Mouse (Mus musculus) T-helper 2 cell (primary cell): Measurements from ENCODE around the gene Arfgap2.

Experiments used
- in situ Hi-C: fragments of 300-600 bp; cut with MboI, MseI; formaldehyde crosslinking; loops from one replicate; pipeline ENCODE4 v1.15.1; 2025; ENCODE audit warnings: high pct_unique_total_duplicates

Arfgap2 gene

GRCm38 (mm10) chr2:91305926-91306325 lies 41.2 kb downstream of the Arfgap2 start:
- in situ Hi-C loops = no loop called here

DNA sequence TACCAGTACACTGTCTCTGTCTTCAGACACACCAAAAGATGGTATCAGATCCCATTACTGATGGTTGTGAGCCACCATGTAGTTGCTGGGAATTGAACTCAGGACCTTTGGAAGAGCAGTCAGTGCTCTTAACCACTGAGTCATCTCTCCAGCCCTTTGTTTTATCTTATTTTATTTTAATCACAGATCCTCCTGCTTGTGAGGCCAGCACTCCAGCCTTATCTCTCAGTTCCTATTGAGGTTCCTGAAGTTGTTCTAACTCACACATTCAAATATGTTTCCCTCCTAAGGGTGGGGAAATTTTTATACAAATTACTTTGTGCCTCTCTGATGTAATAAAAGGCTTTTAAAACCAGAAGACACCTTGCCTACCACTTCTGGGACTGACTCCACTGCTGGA lies 41.8 kb downstream of the Arfgap2 start:
- in situ Hi-C loops = no loop called here

GRCm38 (mm10) chr2:91308680-91309079 lies 43.9 kb downstream of the Arfgap2 start:
- in situ Hi-C loops = no loop called here

DNA sequence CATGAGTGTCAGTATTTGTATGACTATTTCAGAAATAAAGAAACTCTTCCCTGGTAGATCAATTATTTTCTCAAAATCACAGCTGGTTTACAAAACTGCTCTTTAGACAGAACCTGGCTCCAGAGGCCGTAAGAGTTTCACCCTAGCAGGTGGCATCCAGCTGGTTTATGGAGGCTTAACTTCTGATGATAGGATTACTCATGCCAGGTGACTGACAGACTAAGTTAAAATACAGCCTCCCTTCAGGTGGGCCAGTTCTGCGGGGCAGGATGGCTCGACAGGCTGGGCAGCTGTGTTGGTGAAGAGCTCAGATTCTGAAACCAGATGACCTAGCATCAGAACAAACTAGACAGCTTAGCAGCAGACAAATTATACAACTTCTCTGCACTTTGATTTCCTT lies 44.8 kb downstream of the Arfgap2 start:
- in situ Hi-C loops = no loop called here

DNA sequence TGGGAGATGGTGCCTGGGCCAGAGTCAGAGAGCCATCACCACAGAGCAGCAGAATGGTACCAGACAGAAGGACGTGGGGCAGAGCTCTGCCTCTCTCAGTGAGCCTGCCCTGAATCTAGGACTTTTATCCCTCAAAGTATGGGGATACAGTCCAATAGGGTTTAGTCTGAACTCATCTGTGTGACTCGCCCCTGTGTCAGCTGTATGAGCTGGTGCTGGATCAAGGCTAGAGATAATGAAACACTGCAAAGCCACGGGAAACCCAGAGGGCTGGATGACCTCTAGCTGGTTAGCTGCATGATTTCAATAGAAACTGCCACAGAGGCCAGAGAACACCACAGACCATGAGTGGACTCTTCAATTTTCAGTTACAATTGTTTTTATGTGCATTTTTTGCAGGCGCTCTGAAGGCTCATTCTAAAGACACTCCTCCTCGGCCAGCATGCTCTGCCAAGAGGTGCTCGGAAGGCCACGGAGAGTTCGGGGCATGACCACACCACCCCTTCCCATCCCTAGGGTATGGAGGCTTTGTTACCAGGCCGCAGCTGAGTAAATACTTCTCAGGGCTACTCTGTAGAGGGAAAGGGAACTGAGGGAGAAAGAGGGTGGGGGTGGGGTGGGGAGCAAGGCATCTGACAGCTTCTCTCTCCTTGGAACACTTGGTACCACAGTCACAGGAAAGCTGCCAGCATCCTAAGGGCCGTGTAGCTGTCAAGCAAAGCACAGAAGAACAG lies 48.0 kb downstream of the Arfgap2 start:
- in situ Hi-C loops = no loop called here

- in situ Hi-C loops = no loop called here
Observed at GRCm38 (mm10) chr2:91314184-91314583, 49.4 kb downstream of the Arfgap2 start.

DNA sequence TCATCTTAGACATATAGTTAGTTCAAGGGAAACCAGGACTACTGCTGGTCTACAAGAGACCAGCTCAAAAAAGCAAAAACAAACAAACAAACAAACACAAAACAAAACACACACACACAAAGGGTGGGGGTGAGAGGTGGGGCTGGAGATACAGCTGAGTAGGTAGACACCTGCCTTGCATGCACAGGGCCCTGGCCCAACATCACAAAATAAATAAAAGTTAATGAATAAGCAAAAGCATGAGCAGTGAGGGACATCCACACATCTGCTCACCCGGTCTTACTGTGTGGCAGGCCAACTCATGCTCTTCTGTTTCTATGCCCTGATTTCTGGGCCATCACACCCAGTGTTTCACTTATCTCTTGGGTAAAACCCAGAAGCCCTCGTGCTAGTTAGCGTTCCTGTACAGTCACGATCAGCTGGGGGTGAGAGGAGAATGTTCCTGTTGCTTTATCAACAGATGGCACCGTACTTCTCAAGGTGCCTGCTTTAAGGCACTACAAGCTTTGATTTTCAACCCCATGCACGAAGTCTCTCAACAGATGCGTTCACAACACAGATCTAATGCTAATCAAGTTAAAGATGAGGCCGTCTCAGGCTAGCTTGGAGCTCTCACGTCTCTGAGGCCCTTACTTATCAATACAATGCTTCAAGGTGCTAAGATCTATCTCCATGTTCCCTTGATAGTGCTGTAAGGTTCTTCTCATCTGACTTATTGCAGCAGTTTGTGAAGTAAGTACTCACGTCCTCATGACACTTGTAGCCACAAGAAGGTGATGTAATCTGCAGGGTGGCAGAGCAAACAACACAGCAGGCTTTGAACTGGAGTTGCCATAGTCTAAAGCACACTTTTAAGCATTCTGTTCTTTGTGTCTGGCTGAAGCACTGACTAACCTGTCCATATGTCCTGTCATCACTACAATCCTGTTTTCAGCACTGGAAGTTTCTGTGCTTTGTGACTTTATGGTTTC lies 56.1 kb downstream of the Arfgap2 start:
- in situ Hi-C loops = no loop called here

DNA sequence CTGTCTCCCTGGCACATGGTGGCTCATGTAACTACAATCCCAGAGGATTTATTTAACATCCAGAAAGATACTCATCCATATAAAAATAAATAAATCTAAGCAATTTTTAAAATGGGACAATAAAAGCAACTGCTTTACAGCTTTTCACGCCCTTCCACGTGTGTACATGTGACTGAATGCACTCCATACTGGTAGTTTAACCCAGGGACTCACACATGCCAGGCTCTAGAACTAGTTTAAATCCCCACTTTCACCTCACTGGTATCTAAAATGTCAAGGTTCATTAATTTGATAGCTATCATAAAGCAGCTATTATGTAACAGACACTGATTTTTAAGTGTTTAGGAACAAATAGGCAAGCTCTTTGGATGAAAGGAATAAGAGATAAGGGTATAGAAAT lies 57.1 kb downstream of the Arfgap2 start:
- in situ Hi-C loops = no loop called here

- in situ Hi-C loops = no loop called here
Observed at GRCm38 (mm10) chr2:91322490-91322889, 57.7 kb downstream of the Arfgap2 start.

- in situ Hi-C loops = no loop called here
Observed at GRCm38 (mm10) chr2:91324346-91324745, 59.6 kb downstream of the Arfgap2 start.

- in situ Hi-C loops = no loop called here
Observed at GRCm38 (mm10) chr2:91324761-91325421, 60.1 kb downstream of the Arfgap2 start.
